Mouse (Mus musculus) thymus, postnatal 36 days (tissue): ENCODE data around the gene Pld2.
"Not testable (repeated sequence)": the region's sequence is repeated elsewhere in the genome, so short reads cannot be mapped to it uniquely, and the experiment has no call there.

Experiments
- DNase-seq, 2 experiments: peaks; one replicate each; pipeline ENCODE4 v3.0.0; 2022; ENCODE audit warnings: mixed read lengths in 2 of 2

Pld2 gene

GRCm38 (mm10) chr11:70539877-70540587 lies at the start of gene Pld2:
TSS of gene Pld2 (plus strand) at chr11:70540064.
- peak; percentile 84 to 90 for DNase-seq

GRCm38 (mm10) chr11:70499566-70500475 lies 40.0 kb upstream of the Pld2 start:
- DNase-seq: no peak

- DNase-seq: no peak
Observed at GRCm38 (mm10) chr11:70500476-70500812, 39.4 kb upstream of the Pld2 start.

- no peak for DNase-seq
Observed at GRCm38 (mm10) chr11:70502018-70502417, 37.8 kb upstream of the Pld2 start.

GRCm38 (mm10) chr11:70504970-70505369 lies 34.9 kb upstream of the Pld2 start, which contains the start of gene Tm4sf5:
TSS of gene Tm4sf5 (plus strand) at chr11:70505244.
- DNase-seq: no peak

DNA sequence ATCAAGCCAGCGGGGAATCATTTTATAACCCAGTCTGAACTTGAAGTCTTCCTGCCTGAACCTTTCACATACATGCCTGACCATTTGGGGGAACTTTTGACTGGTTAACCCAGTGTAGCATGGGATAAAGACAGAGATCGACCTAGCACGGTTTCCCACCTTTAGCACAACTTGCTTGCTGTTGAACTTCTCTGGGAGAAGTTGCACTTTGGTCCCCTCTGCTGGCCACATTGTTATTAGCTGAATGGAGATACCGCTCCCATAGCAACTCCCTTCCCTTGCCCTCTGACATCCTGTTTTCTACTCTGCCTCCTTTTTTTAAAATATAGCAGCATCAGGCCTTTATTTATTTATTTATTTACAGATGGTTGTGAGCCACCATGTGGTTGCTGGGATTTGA lies 33.5 kb upstream of the Pld2 start:
- peak; percentile 82 to 84 for DNase-seq

DNA sequence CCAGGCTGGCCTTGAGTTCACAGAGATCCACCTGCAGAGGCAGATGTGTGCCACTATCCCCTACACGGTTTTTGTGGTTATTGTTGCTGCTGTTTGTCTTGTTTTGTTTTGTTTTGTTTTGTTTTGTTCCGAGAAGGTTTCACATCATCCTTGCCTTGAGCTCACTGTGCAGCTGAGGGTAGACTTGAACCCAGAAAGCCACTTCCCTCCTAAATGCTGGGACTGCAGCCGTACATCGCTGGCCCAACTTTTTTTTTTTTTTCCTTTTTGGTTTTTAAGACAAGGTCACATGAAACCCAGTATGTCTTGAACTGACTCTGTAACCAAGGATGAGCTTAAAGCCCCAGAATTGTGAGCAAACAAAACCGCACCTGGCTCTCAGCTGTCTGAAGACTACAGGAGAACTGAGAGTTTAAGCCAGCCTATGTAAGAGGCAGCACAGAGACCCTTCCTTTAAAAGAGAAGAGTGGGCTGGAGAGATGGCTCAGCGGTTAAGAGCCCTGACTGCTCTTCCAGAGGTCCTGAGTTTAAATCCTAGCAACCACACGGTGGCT lies 32.8 kb upstream of the Pld2 start:
- DNase-seq: peak; percentile 29 to 60

DNA sequence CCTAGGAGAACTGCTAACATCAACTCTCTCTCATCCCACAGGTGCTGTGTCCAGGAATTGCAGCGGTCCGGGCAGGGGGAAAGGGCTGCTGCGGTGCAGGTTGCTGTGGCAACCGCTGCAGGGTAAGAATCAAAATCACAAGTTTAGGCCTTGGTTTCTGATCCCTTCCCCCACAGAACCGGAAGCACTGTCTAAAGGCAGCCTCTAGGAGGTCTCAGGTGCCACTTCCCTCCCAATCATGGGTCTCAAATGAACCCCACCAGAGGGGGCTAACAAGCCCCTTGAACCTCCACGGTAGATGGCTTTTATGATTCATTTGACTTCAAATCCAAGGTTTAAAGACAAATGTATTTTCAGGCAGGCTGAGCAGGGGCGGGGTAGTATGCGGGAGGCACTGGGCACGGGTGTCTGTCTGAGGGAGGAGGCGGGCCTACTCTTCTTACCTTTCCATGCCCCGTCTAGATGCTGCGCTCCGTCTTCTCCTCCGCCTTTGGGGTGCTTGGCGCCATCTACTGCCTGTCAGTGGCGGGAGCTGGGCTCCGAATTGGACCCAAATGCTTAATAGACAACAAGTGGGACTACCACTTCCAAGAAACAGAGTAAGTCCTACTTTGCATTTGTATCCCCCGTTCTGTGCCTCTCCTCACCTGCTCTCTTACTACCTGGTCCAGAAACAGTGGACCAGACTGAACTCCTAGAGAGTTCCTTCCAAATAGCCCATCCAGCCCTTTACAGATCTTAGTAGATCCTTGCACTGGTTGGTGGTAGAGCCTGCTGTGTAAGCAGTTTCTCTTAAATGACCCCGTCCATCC lies 29.9 kb upstream of the Pld2 start:
- peak; percentile 63 to 67 for DNase-seq

DNA sequence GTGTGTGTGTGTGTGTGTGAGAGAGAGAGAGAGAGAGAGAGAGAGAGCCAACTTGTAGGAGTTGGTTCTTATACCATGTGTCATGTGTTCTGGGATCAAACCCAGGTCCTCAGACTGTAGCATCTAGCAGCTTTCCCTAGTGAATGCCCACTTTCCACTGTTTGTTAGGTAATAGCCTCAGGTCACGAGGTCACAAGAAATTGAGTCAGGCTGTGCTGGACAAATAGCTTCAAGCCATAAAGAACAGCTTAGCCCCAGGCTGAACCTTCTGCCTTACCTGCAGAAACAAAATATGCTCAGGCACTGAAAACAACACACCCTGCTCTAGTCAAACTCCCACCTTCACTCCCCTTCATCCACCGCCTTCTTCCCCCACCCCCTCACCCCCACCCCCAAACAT lies 28.6 kb upstream of the Pld2 start:
- no peak for DNase-seq

GRCm38 (mm10) chr11:70511825-70512224 lies 28.0 kb upstream of the Pld2 start:
- DNase-seq: no peak

DNA sequence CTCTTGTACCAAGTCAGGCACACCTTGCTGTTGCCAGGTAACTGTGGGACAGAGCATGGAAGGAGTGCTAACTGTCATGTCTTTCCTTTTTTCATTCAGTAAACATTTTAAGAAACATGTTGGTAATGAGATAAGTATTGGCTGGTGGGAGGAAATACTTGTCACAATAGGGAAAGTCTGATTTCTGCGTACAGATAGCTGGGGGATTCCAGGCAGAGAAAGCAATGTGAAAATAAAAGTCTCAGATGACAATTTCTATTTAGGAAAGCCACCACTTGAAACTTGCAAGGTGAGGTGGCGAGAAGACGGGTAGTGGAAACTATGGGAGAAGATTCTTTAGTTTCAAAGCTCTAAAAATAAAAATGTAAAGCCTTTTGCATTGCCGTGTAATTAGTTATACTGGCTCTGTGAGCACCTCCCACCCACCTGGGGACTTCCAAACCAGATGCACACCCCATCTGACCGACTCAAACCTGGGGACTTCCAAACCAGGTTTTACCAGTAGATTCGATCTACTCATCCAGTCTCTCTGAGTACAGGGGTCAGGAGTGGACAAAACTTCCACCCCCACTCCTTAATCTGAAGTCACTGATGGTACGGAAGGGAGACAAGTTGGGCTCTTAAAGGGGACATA lies 27.0 kb upstream of the Pld2 start:
- DNase-seq: no peak

- no peak for DNase-seq
Observed at GRCm38 (mm10) chr11:70513520-70513919, 26.3 kb upstream of the Pld2 start.

- no peak for DNase-seq
Observed at GRCm38 (mm10) chr11:70514288-70514687, 25.6 kb upstream of the Pld2 start, which contains the start of gene Vmo1. TSS of gene Vmo1 (minus strand) at chr11:70514616.

GRCm38 (mm10) chr11:70516352-70516751 lies 23.5 kb upstream of the Pld2 start:
- no peak for DNase-seq

DNA sequence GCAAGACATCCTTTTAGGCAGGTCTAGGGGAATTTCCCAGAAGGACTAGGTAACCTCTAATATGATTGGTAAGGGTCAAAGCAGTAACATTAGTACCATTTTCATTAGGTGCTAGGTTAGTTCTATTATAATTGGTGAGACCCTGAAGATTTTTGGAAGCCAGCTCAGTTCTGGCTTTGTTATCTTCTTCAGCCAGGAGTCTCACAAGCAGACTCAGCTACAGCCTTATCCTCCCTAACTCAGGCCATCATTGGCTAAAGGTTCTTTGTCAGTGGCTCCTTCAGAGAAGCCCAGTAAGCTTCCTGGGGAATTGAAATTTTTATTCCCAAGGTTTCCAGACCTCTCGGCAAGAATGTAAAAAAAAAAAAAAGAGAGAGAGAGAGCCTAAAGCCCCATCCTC lies 21.4 kb upstream of the Pld2 start:
- no peak for DNase-seq

- DNase-seq: no peak
Observed at GRCm38 (mm10) chr11:70518923-70519322, 20.9 kb upstream of the Pld2 start, which contains the start of gene Gltpd2. TSS of gene Gltpd2 (plus strand) at chr11:70519196.

- DNase-seq: no peak
Observed at GRCm38 (mm10) chr11:70520178-70520769, 19.6 kb upstream of the Pld2 start.

DNA sequence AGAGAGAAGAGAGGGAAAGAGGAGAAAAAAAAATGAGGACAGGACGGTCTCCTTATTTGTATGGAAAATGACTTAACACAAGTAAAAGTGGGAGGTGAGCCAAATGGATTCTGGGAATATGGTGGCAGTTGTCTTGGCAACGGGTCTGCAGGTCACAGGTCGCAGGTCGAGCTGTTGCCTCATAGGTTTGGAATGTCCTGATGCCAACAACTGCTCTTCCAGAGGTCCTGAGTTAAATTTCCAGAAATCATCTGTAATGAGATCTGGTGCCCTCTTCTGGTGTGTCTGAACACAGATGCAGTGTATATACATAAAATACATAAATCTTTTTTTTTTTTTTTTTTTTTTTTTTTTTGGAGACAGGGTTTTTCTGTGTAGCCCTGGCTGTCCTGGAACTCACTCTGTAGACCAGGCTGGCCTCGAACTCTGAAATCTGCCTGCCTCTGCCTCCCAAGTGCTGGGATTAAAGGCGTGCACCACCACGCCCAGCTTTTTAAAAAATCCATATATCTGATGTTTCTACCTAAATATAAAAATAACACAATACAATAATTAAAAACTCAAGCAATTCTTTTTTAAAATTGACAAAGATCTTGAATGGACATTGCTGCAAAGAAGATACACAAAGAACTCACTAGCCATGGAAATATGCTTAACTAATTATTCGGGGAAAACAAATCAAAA lies 16.4 kb upstream of the Pld2 start:
- not testable (repeated sequence) for DNase-seq

GRCm38 (mm10) chr11:70524782-70525181 lies 15.1 kb upstream of the Pld2 start:
- no peak for DNase-seq

DNA sequence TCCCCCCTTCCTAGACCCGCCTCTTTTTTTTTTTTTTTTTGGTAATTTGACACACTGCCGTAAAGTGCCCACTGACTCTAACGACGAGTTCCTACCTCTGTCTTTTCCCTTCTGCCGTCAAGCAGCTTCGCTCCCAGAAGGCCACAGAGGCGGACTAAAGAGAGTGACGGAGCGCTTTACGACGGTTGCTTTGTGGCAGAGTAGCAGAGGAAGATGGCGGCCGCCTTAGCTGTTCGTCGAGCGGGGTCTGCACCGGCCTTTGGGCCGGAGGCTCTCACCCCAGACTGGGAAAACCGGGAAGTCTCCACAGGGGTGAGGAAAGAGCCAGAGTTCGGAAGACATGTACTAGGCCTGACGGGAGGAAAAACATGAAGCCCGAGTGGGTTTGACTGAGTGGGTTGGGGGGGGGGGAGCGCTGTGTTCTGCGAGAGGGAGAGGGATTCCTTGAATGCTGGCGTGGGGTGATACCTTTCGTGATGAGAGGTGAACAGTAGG lies 14.6 kb upstream of the Pld2 start, which contains the start of gene Psmb6:
TSS of gene Psmb6 (plus strand) at position 184 of the 495 bp plus-strand sequence.
- peak; percentile 84 to 92 for DNase-seq

- no peak for DNase-seq
Observed at GRCm38 (mm10) chr11:70525726-70526125, 14.1 kb upstream of the Pld2 start.
